Mouse (Mus musculus) NIH3T3 (cell line): Measurements from ENCODE around the gene Zfp654.

Source experiments
- DNase-seq: peaks from one replicate; pipeline ENCODE4 v3.0.0-alpha.2; 2012; ENCODE audit warnings: low read depth

Zfp654 gene

GRCm38 (mm10) chr16:64766696-64767300 is 84.7 kb downstream of the Zfp654 start:
- DNase-seq: no peak

DNA sequence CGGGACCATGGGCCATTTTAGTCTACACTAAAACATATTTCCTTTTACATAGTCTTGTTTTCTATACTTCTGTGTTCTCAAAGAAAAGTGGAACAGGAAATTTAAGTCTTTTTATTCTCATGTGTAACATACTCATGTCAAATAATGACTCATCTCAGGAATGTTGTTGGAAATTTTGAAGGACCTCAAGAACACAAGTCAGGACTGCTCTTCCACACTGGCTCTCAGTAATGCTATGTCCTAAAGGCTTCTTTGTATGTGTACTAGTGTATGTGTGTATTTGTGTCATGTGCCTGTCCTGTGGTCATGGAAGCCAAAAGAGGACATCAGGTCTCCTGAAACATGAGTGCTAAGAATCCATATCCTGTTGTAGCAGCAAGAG is 92.2 kb downstream of the Zfp654 start:
- no peak for DNase-seq

- no peak for DNase-seq
These were observed 92.7 kb downstream of the Zfp654 start for GRCm38 (mm10) chr16:64758561-64759244.

GRCm38 (mm10) chr16:64757666-64758400 is 93.6 kb downstream of the Zfp654 start:
- no peak for DNase-seq

- DNase-seq: no peak
These were observed 95.1 kb downstream of the Zfp654 start for GRCm38 (mm10) chr16:64756321-64756720.

- peak; percentile 65 for DNase-seq
These were observed 96.7 kb downstream of the Zfp654 start for GRCm38 (mm10) chr16:64754743-64755139.

DNA sequence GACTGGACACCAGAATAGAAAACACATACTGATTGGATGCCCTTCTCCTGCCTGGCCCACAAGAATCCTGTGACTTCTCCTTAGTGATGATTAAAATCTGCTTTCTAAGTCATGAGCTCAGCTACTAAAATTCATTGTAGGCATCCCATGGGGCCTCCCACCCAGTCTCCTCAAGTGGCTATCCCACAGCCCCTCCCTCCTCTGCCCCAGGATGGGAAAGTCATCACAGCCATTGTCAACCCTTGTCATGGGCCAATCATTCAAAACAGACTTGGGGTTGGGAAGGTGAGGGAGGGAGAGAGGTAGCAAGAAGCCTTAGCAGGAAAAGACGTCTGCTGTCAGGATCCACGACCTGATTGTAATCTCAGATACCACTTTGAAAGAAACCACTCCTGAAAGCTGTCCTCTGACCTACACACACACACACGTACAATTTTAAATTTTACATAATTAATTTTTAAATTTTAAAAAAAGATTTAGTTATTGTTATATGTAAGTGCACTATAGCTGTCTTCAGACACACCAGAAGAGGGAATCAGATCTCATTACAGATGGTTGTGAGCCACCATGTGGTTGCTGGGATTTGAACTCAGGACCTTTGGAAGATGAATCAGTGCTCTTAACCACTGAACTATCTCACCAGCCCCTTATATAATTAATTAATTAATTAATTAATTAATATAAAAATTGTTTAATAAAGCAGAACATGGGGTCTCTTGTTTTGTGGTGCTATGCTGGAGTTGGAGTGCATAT is 97.3 kb downstream of the Zfp654 start:
- no peak for DNase-seq

DNA sequence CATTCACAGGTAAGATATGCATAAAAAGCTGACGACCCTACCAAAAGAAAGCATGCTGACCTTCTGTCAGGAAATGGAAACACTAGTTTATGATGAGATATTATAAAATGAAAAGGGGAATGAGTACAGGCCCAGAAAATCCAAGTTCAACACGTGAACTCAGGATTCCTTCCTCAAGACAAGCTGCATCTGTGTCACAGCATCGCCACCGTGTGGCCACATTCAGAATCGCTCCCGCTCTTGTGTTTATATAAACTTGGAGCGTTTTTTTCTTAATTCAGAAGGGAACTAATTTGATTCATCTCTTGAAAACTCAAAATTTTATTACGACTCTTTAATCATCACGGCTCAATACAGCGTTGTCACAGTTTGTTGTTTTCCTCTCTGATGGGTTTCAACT is 103.2 kb downstream of the Zfp654 start:
- DNase-seq: peak; percentile 83

DNA sequence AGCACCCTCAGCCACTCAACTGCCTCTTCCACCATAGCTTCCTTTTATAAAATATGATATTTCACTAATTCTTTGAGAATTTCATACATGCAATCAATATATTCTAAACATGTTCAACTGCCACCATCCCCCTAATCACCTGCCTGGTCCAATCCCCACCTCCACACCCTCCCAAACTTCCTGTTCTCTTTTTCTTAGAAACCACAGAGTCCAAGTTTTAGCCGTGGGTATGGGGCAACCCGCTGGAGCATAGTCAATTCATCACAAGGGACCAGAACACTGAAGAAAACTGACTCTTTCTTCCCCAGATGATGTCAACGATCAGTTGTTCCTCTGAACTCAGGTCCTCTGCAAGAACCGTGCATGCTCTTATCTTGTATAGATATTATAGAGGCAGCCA is 106.4 kb downstream of the Zfp654 start:
- DNase-seq: no peak

- no peak for DNase-seq
These were observed 114.2 kb downstream of the Zfp654 start for GRCm38 (mm10) chr16:64737289-64737688.
